In genomic region chr5:65199346-65200128, GRCm38 (mm10) we compare ENCODE assay signal across 7 mouse cellular contexts. TPM values are rescaled to one million over a fixed set of nuclear protein-coding genes. Genes with fewer than 3 reads are reported as not detected.
A peak's percentile ranks its signal among the peaks of the same experiment; 100 is the strongest.
DNase-seq lines count a peak whose midpoint lies in the region; ATAC-seq lines count a peak whose summit lies in the region.

Gene Wdr19 (plus strand): TSS chr5:65199696.

- DNase-seq in adrenal gland, adult 8-10 months = peak; percentile 100
- peak; percentile 97 for DNase-seq in embryo, embryonic 9.5 days (ENCODE audit: extremely low spot score)
- peak; percentile 95 to 98 for DNase-seq in gastrocnemius, postnatal 4 days (ENCODE audit: low spot score in 2 of 2)
- peak; percentile 98 to 99 for DNase-seq in left cerebral cortex, postnatal 36 days (ENCODE audit: low spot score in 2 of 2)
- DNase-seq in midbrain, embryonic 11.5 days (ENCODE audit: low spot score, missing footprints) = peak; percentile 99
- DNase-seq in skeletal muscle tissue, adult 2 months (ENCODE audit: low read depth, low spot score) = peak; percentile 99

- no peaks in the 10 kb centered on the region for H3K27me3 ChIP-seq in intestine, embryonic 16.5 days (replicated peaks; ENCODE audit: control insufficient read depth, insufficient read depth, low read length)
- H3K27me3 ChIP-seq in midbrain, embryonic 11.5 days (ENCODE audit: control insufficient read depth, insufficient read depth, low read length) = no peaks in the 10 kb centered on the region

- H3K4me1 ChIP-seq in intestine, embryonic 16.5 days (ENCODE audit: control insufficient read depth, insufficient read depth, low read length) = peaks cover 5% of the 10 kb centered on the region; the same call in 1 of the 2 replicates
- H3K4me1 ChIP-seq in midbrain, embryonic 11.5 days (ENCODE audit: control insufficient read depth, insufficient read depth, low read length) = peaks cover 3% of the 10 kb centered on the region

- H3K9ac ChIP-seq in intestine, embryonic 16.5 days (ENCODE audit: low read depth, low read length) = peak within 1 kb of the TSS; percentile 71
- peak within 1 kb of the TSS; percentile 74 for H3K9ac ChIP-seq in midbrain, embryonic 11.5 days (ENCODE audit: low read length)

- peak within 1 kb of the TSS; percentile 74 for H3K4me2 ChIP-seq in intestine, embryonic 16.5 days (ENCODE audit: low read depth, low read length)
- peak within 1 kb of the TSS; percentile 72 for H3K4me2 ChIP-seq in midbrain, embryonic 11.5 days

- no peaks in the 10 kb centered on the region for H3K36me3 ChIP-seq in intestine, embryonic 16.5 days (ENCODE audit: control insufficient read depth, insufficient read depth, low read length)
- no peaks in the 10 kb centered on the region for H3K36me3 ChIP-seq in midbrain, embryonic 11.5 days (ENCODE audit: control insufficient read depth, insufficient read depth, low read length)

- no peaks in the 10 kb centered on the region for H3K9me3 ChIP-seq in intestine, embryonic 16.5 days (ENCODE audit: control insufficient read depth, low read length)
- H3K9me3 ChIP-seq in midbrain, embryonic 11.5 days (ENCODE audit: control insufficient read depth, low read length) = no peaks in the 10 kb centered on the region

- intact Hi-C loops in left cerebral cortex, postnatal 36 days (cut with DNase I) = loop anchor here (5.0 kb wide), 1 partner anchor 67 kb away; no protein-coding TSS in a partner anchor

- H3K27ac ChIP-seq in intestine, embryonic 16.5 days (ENCODE audit: low read length) = peak within 1 kb of the TSS; percentile 31
- H3K27ac ChIP-seq in midbrain, embryonic 11.5 days (ENCODE audit: low read depth, low read length) = no peak within 1 kb of the TSS

- peak; percentile 100 for ATAC-seq in intestine, embryonic 16.5 days
- peak; percentile 100 for ATAC-seq in midbrain, embryonic 11.5 days (ENCODE audit: low FRiP score)

- peak within 1 kb of the TSS; percentile 63 for H3K4me3 ChIP-seq in intestine, embryonic 16.5 days (ENCODE audit: low read length)
- peak within 1 kb of the TSS; percentile 66 for H3K4me3 ChIP-seq in midbrain, embryonic 11.5 days (ENCODE audit: low read depth, low read length)

- WGBS in intestine, embryonic 16.5 days = under 1% methylated on average over 37 of the region's 37 CpGs
- under 1% methylated on average over 37 of the region's 37 CpGs for WGBS in midbrain, embryonic 11.5 days

RNA-seq across cellular contexts. Expression of gene Wdr19, which starts in this region (rescaled TPM):
- total RNA-seq in adrenal gland, adult 8-10 months (2022) = 10 to 100 TPM; 10.9 to 21.2 (median 13.8) TPM
- 1 to 10 TPM; 4.0 to 5.8 TPM for total RNA-seq in gastrocnemius, postnatal 4 days (2021)
- polyA plus RNA-seq in intestine, embryonic 16.5 days (2015; fragmentation: Nextera tagmentation; extraction: Ambion mirVana) = 4.3 and 4.5 TPM in 2 replicates
- total RNA-seq in left cerebral cortex, postnatal 36 days (2021) = 10 to 100 TPM; 20.6 to 22.2 TPM
- polyA plus RNA-seq in midbrain, embryonic 11.5 days (2014; fragmentation: Nextera tagmentation; extraction: Ambion mirVana) = 14.6 and 14.9 TPM in 2 replicates
